Mouse (Mus musculus): ENCODE results near the gene Ctf1. TPM values are rescaled to one million over a fixed set of nuclear protein-coding genes. Genes with fewer than 3 reads are reported as not detected.

The Ctf1 gene
- polyA plus RNA-seq, 1 experiment from 2014 or later = 5.3 TPM

DNA sequence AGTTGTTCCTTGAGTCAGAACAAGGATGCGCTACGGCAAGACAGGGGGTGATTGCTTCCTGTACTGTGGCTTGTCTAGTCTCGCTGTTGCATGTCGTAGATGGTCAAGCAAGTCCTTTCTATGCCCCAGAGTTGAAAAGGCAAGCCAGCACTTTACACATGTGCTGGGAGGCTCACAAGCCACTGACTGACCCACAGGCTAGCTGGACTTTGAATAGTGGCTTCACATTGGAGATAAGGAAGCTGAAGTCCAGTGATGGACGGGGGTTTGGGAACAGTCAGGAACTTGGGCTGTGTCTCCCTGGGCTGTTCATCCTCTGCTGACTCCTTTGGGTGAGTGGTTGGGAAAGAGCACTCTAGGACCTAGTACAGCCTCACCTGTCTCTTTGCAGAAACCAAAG, 39.1 kb downstream of the Ctf1 start:
- 95% methylated on average over 5 of the region's 5 CpGs for WGBS
- no peak overlapping the region for H3K4me3 ChIP-seq (ENCODE audit: low read depth, low read length)
- peaks cover 6% of the 10 kb centered on the region; the same call in 1 of the 2 replicates for H3K4me1 ChIP-seq (ENCODE audit: control insufficient read depth, insufficient read depth, low read length)
- no peak for DNase-seq (ENCODE audit: low spot score)
- H3K9ac ChIP-seq (ENCODE audit: low read length) = no peak overlapping the region
- H3K27ac ChIP-seq (ENCODE audit: low read depth, low read length) = no peak overlapping the region
- H3K4me2 ChIP-seq (ENCODE audit: low read length) = no peak overlapping the region
- no peak for ATAC-seq
- no peaks in the 10 kb centered on the region for H3K9me3 ChIP-seq (replicated peaks; ENCODE audit: control insufficient read depth, low read length)
- H3K36me3 ChIP-seq (ENCODE audit: control insufficient read depth, insufficient read depth, low read length) = peaks cover 88% of the 10 kb centered on the region
- no peaks in the 10 kb centered on the region for H3K27me3 ChIP-seq (replicated peaks; ENCODE audit: control insufficient read depth, insufficient read depth, low read length)

DNA sequence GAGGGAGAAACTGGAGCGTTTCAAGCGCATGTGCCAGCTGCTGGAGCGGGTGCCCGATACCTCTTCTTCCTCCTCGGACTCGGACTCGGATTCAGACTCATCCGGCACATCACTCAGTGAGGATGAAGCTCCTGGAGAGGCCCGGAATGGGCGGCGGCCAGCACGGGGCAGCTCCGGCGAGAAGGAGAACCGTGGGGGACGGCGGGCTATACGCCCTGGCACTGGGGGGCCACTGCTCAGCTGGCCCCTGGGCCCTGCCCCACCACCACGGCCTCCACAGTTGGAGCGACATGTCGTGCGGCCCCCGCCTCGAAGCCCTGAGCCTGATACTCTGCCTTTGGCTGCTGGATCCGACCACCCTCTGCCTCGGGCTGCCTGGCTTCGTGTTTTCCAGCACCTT, 39.5 kb downstream of the Ctf1 start:
- Histone ChIP-seq H3K9ac (ENCODE audit: low read length) (no peak overlapping the region), H3K27ac (ENCODE audit: low read depth, low read length) (no peak overlapping the region), H3K4me3 (ENCODE audit: low read depth, low read length) (no peak overlapping the region), H3K36me3 (ENCODE audit: control insufficient read depth, insufficient read depth, low read length) (peaks cover 92% of the 10 kb centered on the region), H3K4me2 (ENCODE audit: low read length) (no peak overlapping the region), H3K9me3 (replicated peaks; ENCODE audit: control insufficient read depth, low read length) (no peaks in the 10 kb centered on the region), H3K27me3 (replicated peaks; ENCODE audit: control insufficient read depth, insufficient read depth, low read length) (no peaks in the 10 kb centered on the region), H3K4me1 (ENCODE audit: control insufficient read depth, insufficient read depth, low read length) (peaks cover 6% of the 10 kb centered on the region; the same call in 1 of the 2 replicates)
- WGBS = 91% methylated on average over 27 of the region's 27 CpGs
- ATAC-seq = no peak
- no peak for DNase-seq (ENCODE audit: low spot score)

DNA sequence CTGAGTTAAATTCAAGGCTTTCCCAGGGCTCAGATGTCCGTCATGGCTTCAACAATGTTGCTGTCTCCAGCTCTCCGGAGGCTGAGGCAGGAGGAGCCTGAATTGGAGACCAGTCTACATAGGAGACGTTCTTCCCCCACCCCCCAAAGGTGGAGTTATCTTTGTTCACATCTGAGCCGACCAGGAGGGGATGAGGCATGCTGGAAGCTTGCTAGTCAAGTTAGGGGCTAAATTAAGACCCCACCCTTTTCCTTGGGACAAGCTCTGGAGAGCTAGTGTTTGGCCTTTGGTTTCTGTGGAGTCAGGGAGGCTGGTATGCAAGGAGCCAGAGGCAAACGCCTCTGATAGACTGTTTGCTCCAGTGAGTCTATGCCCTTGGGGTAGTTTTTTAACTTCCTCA, 40.6 kb downstream of the Ctf1 start:
- Histone ChIP-seq H3K4me1 (ENCODE audit: control insufficient read depth, insufficient read depth, low read length) (no peaks in the 10 kb centered on the region), H3K27me3 (replicated peaks; ENCODE audit: control insufficient read depth, insufficient read depth, low read length) (no peaks in the 10 kb centered on the region), H3K9me3 (replicated peaks; ENCODE audit: control insufficient read depth, low read length) (no peaks in the 10 kb centered on the region), H3K36me3 (ENCODE audit: control insufficient read depth, insufficient read depth, low read length) (peaks cover 100% of the 10 kb centered on the region), H3K9ac (ENCODE audit: low read length) (no peak overlapping the region), H3K4me3 (ENCODE audit: low read depth, low read length) (no peak overlapping the region), H3K4me2 (ENCODE audit: low read length) (no peak overlapping the region), H3K27ac (ENCODE audit: low read depth, low read length) (no peak overlapping the region)
- 79% methylated on average over 5 of the region's 5 CpGs for WGBS
- no peak for ATAC-seq
- DNase-seq (ENCODE audit: low spot score) = no peak

DNA sequence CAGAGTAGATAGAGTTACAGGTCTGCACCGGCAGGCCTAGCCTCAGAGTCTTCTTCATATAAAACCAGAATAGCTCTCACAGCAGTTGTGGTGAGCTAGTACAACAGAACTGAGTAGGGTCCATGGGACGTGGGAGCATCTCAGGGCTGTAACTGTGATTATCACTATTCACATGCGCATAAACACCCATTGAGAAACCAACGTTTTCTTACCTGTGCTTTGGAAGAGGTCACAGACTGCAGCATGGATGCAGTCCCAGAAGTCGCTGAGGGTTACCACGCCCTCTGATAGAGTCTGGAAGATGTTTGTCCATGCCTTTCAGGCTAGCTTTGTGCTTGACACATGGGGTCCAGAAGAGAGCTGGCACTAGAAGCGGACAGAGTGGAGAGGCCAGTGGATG, 41.2 kb downstream of the Ctf1 start:
- no peak for ATAC-seq
- H3K4me1 ChIP-seq (ENCODE audit: control insufficient read depth, insufficient read depth, low read length) = no peaks in the 10 kb centered on the region
- 91% methylated on average over 7 of the region's 7 CpGs for WGBS

DNA sequence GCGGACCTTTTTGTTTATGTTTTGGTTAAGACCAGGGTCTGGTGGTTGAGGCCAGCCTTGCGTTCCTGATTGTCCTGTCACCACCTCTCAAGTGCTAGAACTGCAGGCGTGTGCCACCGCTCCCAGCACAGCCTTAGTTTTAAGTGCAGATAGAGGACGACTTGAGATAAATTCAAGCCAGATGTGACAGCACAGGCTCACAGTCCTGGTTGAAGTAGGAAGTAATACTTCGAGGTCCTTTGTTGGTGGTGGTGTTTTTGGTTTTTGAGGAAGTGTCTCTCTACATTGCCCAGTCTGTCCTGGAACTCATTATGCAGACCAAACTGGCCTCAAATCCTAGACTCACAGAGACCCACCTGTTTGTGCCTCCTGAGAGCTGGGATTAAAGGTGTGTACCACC, 47.2 kb downstream of the Ctf1 start:
- Histone ChIP-seq H3K4me1 (ENCODE audit: control insufficient read depth, insufficient read depth, low read length) (no peaks in the 10 kb centered on the region), H3K27me3 (replicated peaks; ENCODE audit: control insufficient read depth, insufficient read depth, low read length) (no peaks in the 10 kb centered on the region), H3K4me3 (ENCODE audit: low read depth, low read length) (no peak overlapping the region), H3K4me2 (ENCODE audit: low read length) (no peak overlapping the region), H3K9me3 (replicated peaks; ENCODE audit: control insufficient read depth, low read length) (no peaks in the 10 kb centered on the region), H3K9ac (ENCODE audit: low read length) (no peak overlapping the region), H3K27ac (ENCODE audit: low read depth, low read length) (no peak overlapping the region), H3K36me3 (ENCODE audit: control insufficient read depth, insufficient read depth, low read length) (peaks cover 84% of the 10 kb centered on the region)
- ATAC-seq = no peak
- no peak for DNase-seq (ENCODE audit: low spot score)
- 83% methylated on average over 6 of the region's 6 CpGs for WGBS

More for the DNA sequence above, 41.2 kb downstream of the Ctf1 start:
- no peak for DNase-seq (ENCODE audit: low spot score)
- H3K27me3 ChIP-seq (replicated peaks; ENCODE audit: control insufficient read depth, insufficient read depth, low read length) = no peaks in the 10 kb centered on the region
- H3K36me3 ChIP-seq (ENCODE audit: control insufficient read depth, insufficient read depth, low read length) = peaks cover 100% of the 10 kb centered on the region
- no peak overlapping the region for H3K4me2 ChIP-seq (ENCODE audit: low read length)
- H3K27ac ChIP-seq (ENCODE audit: low read depth, low read length) = no peak overlapping the region
- H3K9ac ChIP-seq (ENCODE audit: low read length) = no peak overlapping the region
- no peak overlapping the region for H3K4me3 ChIP-seq (ENCODE audit: low read depth, low read length)
- no peaks in the 10 kb centered on the region for H3K9me3 ChIP-seq (replicated peaks; ENCODE audit: control insufficient read depth, low read length)

DNA sequence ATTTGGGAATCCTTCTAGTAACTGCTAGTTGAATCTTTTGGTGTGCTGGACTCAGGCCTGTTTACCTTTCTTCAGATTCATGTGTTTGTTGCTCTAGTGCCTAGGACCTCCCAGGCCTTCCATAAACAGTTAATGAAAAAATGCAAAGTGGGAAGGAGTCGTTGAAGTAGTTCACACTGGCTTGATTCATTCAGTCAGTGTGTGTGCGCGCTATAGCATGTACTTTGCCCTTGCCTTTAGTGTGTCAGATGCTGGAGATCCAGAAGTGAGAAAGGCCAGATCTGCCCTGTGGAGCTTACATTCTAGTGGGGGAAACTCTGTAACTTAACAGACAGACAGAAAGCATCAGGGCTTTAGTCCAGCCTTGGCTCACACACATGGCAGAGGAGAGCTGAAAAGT, 47.9 kb downstream of the Ctf1 start:
- Histone ChIP-seq H3K27ac (ENCODE audit: low read depth, low read length) (no peak overlapping the region), H3K4me1 (ENCODE audit: control insufficient read depth, insufficient read depth, low read length) (no peaks in the 10 kb centered on the region), H3K36me3 (ENCODE audit: control insufficient read depth, insufficient read depth, low read length) (peaks cover 84% of the 10 kb centered on the region), H3K4me2 (ENCODE audit: low read length) (no peak overlapping the region), H3K4me3 (ENCODE audit: low read depth, low read length) (no peak overlapping the region), H3K9ac (ENCODE audit: low read length) (no peak overlapping the region), H3K27me3 (replicated peaks; ENCODE audit: control insufficient read depth, insufficient read depth, low read length) (no peaks in the 10 kb centered on the region), H3K9me3 (replicated peaks; ENCODE audit: control insufficient read depth, low read length) (no peaks in the 10 kb centered on the region)
- no peak for ATAC-seq
- no peak for DNase-seq (ENCODE audit: low spot score)
- WGBS = 89% methylated on average over 3 of the region's 3 CpGs

DNA sequence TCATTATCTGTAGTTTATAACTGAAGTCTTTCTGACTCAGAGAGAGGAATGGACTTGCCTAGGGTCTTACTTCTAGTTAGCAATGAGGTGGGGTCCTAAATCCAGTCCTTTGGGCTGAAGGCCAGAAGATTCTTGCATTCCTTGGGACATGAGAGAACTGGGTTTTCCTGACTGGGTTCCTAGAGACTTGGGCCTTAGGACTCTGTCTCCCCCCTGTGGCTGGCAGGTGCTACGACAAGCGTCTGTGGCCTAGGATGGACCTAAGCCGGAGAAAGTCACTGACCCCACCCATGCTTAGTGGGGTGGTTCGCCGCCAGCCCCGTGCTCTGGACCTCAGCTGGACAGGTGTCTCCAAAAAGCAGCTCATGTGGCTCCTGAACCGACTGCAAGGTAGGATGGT, 48.5 kb downstream of the Ctf1 start:
- no peak overlapping the region for H3K4me3 ChIP-seq (ENCODE audit: low read depth, low read length)
- ATAC-seq = no peak
- H3K27me3 ChIP-seq (replicated peaks; ENCODE audit: control insufficient read depth, insufficient read depth, low read length) = no peaks in the 10 kb centered on the region
- H3K27ac ChIP-seq (ENCODE audit: low read depth, low read length) = no peak overlapping the region
- H3K9ac ChIP-seq (ENCODE audit: low read length) = no peak overlapping the region
- no peaks in the 10 kb centered on the region for H3K4me1 ChIP-seq (ENCODE audit: control insufficient read depth, insufficient read depth, low read length)
- H3K4me2 ChIP-seq (ENCODE audit: low read length) = no peak overlapping the region
- DNase-seq (ENCODE audit: low spot score) = peak; percentile 70
- H3K36me3 ChIP-seq (ENCODE audit: control insufficient read depth, insufficient read depth, low read length) = peaks cover 84% of the 10 kb centered on the region
- H3K9me3 ChIP-seq (replicated peaks; ENCODE audit: control insufficient read depth, low read length) = no peaks in the 10 kb centered on the region
- WGBS = 42% methylated on average over 7 of the region's 7 CpGs

DNA sequence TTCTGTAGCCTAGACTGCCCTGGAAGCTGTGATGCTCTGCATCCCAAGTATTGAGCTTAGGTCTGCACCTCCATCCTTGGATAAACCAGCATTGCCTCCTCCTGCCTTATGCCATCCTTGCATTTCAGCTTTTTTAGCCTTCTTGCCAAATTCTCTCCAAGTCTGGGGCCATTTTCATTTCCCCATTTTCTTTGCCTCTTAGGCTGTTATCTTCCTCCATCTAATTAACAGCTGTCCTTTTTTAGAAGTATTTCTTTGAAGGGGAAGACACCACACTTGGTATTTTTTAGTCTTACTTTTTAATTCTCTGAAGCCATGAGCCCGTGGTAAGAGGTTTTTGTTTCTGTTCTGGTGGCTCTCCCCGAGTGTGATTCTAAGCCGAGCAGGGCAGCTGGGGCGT, 51.1 kb downstream of the Ctf1 start:
- no peak for DNase-seq (ENCODE audit: low spot score)
- Histone ChIP-seq H3K4me1 (ENCODE audit: control insufficient read depth, insufficient read depth, low read length) (0 out of 2 replicates have a peak, but pooled peaks cover 1% of the 10 kb centered on the region), H3K27me3 (replicated peaks; ENCODE audit: control insufficient read depth, insufficient read depth, low read length) (no peaks in the 10 kb centered on the region), H3K27ac (ENCODE audit: low read depth, low read length) (no peak overlapping the region), H3K9me3 (replicated peaks; ENCODE audit: control insufficient read depth, low read length) (no peaks in the 10 kb centered on the region), H3K4me3 (ENCODE audit: low read depth, low read length) (no peak overlapping the region), H3K36me3 (ENCODE audit: control insufficient read depth, insufficient read depth, low read length) (peaks cover 83% of the 10 kb centered on the region), H3K9ac (ENCODE audit: low read length) (no peak overlapping the region), H3K4me2 (ENCODE audit: low read length) (no peak overlapping the region)
- ATAC-seq = no peak
- WGBS = 94% methylated on average over 4 of the region's 4 CpGs

DNA sequence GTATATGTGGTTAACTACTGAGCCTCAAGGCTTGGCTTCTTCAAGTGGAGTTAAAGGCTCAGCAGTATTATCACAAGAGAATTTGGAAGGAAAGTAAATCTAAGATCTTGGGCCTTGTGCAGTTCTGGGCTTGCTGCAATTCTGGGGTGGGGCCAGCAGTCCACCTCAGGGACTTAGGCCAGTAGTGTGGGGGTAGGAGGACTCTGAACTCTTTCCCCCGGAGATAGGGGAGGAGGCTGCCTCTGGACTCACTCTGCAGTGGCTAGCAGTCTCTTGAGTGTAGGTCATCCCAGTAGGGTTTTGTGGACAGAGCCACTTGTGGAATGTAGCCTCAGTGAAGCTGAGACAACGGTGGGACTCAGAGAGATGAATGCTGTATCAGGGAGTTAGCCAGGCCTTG, 53.2 kb downstream of the Ctf1 start:
- Histone ChIP-seq H3K36me3 (ENCODE audit: control insufficient read depth, insufficient read depth, low read length) (peaks cover 65% of the 10 kb centered on the region), H3K9me3 (replicated peaks; ENCODE audit: control insufficient read depth, low read length) (no peaks in the 10 kb centered on the region), H3K4me2 (ENCODE audit: low read length) (no peak overlapping the region), H3K4me1 (ENCODE audit: control insufficient read depth, insufficient read depth, low read length) (peaks cover 18% of the 10 kb centered on the region; the same call in 1 of the 2 replicates), H3K4me3 (ENCODE audit: low read depth, low read length) (no peak overlapping the region), H3K27me3 (replicated peaks; ENCODE audit: control insufficient read depth, insufficient read depth, low read length) (no peaks in the 10 kb centered on the region), H3K27ac (ENCODE audit: low read depth, low read length) (no peak overlapping the region), H3K9ac (ENCODE audit: low read length) (no peak overlapping the region)
- 92% methylated on average over 2 of the region's 2 CpGs for WGBS
- ATAC-seq (no peak), DNase-seq (ENCODE audit: low spot score) (no peak)

All from forebrain, embryonic 14.5 days (tissue).